Mouse (Mus musculus) liver, embryonic 14.5 days (tissue): ENCODE measurements around the gene Nr2f2.

Experiments
- CTCF ChIP-seq: IDR thresholded peaks from 2 replicates; pipeline ENCODE4 v1.5.1; 2016; ENCODE audit warnings: antibody characterized with exemption, low read depth, control low read depth
- EP300 ChIP-seq: IDR thresholded peaks from 2 replicates; pipeline ENCODE4 v1.6.1; 2016; ENCODE audit warnings: antibody characterized with exemption, low read depth

DNA sequence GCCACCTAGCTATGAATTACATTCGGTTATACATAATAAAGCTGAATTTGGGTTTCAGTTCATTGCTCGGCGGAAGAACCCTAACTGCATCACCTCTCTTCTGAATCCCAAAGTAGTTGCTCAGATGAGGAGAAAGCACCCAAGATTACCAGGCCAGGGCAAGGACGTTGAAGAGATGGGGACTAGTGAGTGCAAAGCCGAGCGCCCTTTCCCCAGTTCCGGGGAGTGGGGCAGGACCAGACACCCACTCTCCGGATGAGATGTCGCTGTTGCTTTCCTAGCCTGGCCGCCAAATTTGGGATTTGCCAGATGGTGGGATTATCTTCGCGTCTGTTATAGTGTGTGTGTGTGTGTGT, 36.4 kb downstream of the Nr2f2 start:
- TF ChIP-seq CTCF = no peak
- no peak for TF ChIP-seq EP300
